Mouse (Mus musculus) brain, embryonic 14.5 days (tissue): ENCODE measurements at regions not wholly inside any gene's neighbourhood (a gene's known extent, or its start where the extent isn't known, plus 50 kb on each side); places are given as distances from the start of the nearest gene placed in this dataset.

ENCODE experiments used
- CTCF ChIP-seq: fragments of 200-500 bp; IDR thresholded peaks from 2 replicates; pipeline ENCODE4 v1.5.1; 2012; ENCODE audit warnings: inconsistent platforms, mild to moderate bottlenecking, moderate library complexity, borderline replicate concordance; ENCODE audit not compliant: insufficient read depth, insufficient read length; ENCODE audit errors: extremely low read depth
- POLR2A ChIP-seq: fragments of 200-500 bp; IDR thresholded peaks from 2 replicates; pipeline ENCODE4 v1.6.1; 2012; ENCODE audit warnings: mild to moderate bottlenecking, inconsistent platforms, borderline replicate concordance; ENCODE audit not compliant: poor library complexity, insufficient read depth, insufficient read length, severe bottlenecking; ENCODE audit errors: extremely low read depth

GRCm38 (mm10) chr7:40391626-40392025 is 506.5 kb upstream of the Vstm2b start:
- TF ChIP-seq CTCF (no peak), POLR2A (no peak)
